Mouse (Mus musculus): ENCODE results near the gene Ppp2r3c.
"Not testable (repeated sequence)": the region's sequence is repeated elsewhere in the genome, so short reads cannot be mapped to it uniquely, and the experiment has no call there.

The Ppp2r3c gene

GRCm38 (mm10) chr12:55272243-55272642 is 30.6 kb downstream of the Ppp2r3c start:
- DNase-seq (ENCODE audit: low read depth), result no peak

GRCm38 (mm10) chr12:55263385-55263784 is 39.4 kb downstream of the Ppp2r3c start:
- not testable (repeated sequence) for DNase-seq (ENCODE audit: low read depth)

GRCm38 (mm10) chr12:55261950-55262349 is 40.8 kb downstream of the Ppp2r3c start:
- DNase-seq (ENCODE audit: low read depth), result not testable (repeated sequence)

GRCm38 (mm10) chr12:55242243-55242642 is 60.6 kb downstream of the Ppp2r3c start:
- not testable (repeated sequence) for DNase-seq (ENCODE audit: low read depth)

GRCm38 (mm10) chr12:55230520-55230861 is 72.3 kb downstream of the Ppp2r3c start:
- DNase-seq (ENCODE audit: low read depth), result not testable (repeated sequence)

- DNase-seq (ENCODE audit: low read depth), result not testable (repeated sequence)
These were observed 72.9 kb downstream of the Ppp2r3c start, which contains the start of gene Srp54c for GRCm38 (mm10) chr12:55229626-55230519. Gene Srp54c (plus strand): TSS chr12:55230168.

Data from c-Kit-positive CD71-negative TER-119-negative erythroid progenitor cells, embryonic 14.5 days (primary cell).